Mouse (Mus musculus) spleen, postnatal 0 days (tissue): ENCODE results near the gene Zfp748. TPM values are rescaled to one million over a fixed set of nuclear protein-coding genes. Genes with fewer than 3 reads are reported as not detected.

Experiments
- polyA plus RNA-seq: library from polyadenylated mRNA; unstranded; fragments of >200 nt; fragmentation: Nextera tagmentation; extraction: Ambion mirVana; gene quantifications from 2 replicates; pipeline ENCODE4 v1.2.1, GENCODE M21; 2015

Zfp748 gene
- 3.8 and 3.9 TPM in 2 replicates for polyA plus RNA-seq

GRCm38 (mm10) chr13:67553730-67554129 is at the start of gene Zfp748:
Zfp748 (minus strand) TSS chr13:67553830.

GRCm38 (mm10) chr13:67525753-67526410 is 27.7 kb downstream of the Zfp748 start, which contains the start of the genes Gm26965 and Zfp87:
Gm26965 (minus strand) TSS chr13:67526151.
Zfp87 (minus strand) TSS chr13:67526177.

GRCm38 (mm10) chr13:67500084-67500719 is 53.4 kb downstream of the Zfp748 start, which contains the start of gene Zfp58:
Zfp58 (minus strand) TSS chr13:67500555.

Other genes with a start within 250 kb of the Zfp748 start
- gene Zfp457, start 247.3 kb downstream of the Zfp748 start, polyA plus RNA-seq = 0.49 and 0.53 TPM in 2 replicates
- 1.3 TPM in 2 replicates for gene Zfp595, start 221.3 kb downstream of the Zfp748 start, polyA plus RNA-seq
- 0.25 TPM in 1 of 2 replicates, not detected in the other for gene Gm28044, start 193.3 kb downstream of the Zfp748 start, polyA plus RNA-seq
- gene Zfp953, start 193.2 kb downstream of the Zfp748 start, polyA plus RNA-seq = 0.78 and 0.92 TPM in 2 replicates
- 0.24 and 0.38 TPM in 2 replicates for gene Gm28041, start 178.1 kb downstream of the Zfp748 start, polyA plus RNA-seq
- 0.79 and 1.2 TPM in 2 replicates for gene Zfp456, start 178.0 kb downstream of the Zfp748 start, polyA plus RNA-seq
- 2.1 and 2.4 TPM in 2 replicates for gene Zfp429, start 154.0 kb downstream of the Zfp748 start, polyA plus RNA-seq
- 0.41 and 0.76 TPM in 2 replicates for gene Zfp459, start 132.4 kb downstream of the Zfp748 start, polyA plus RNA-seq
- 5.7 and 7.4 TPM in 2 replicates for gene Zfp874a, start 102.2 kb downstream of the Zfp748 start, polyA plus RNA-seq
- gene Zfp874b, start 69.6 kb downstream of the Zfp748 start, polyA plus RNA-seq = 3.1 and 3.8 TPM in 2 replicates
- gene Zfp58, start 53.3 kb downstream of the Zfp748 start, polyA plus RNA-seq = 3.3 and 3.8 TPM in 2 replicates
- not detected in 2 replicates for gene Gm26965, start 27.7 kb downstream of the Zfp748 start, polyA plus RNA-seq
- 14.5 and 17.2 TPM in 2 replicates for gene Zfp87, start 27.7 kb downstream of the Zfp748 start, polyA plus RNA-seq
- 1.8 and 2.7 TPM in 2 replicates for gene Zfp729b, start 55.9 kb upstream of the Zfp748 start, polyA plus RNA-seq
- not detected in 2 replicates for gene Gm49345, start 83.9 kb upstream of the Zfp748 start, polyA plus RNA-seq
- 1.5 and 2.4 TPM in 2 replicates for gene Zfp729a, start 84.0 kb upstream of the Zfp748 start, polyA plus RNA-seq
- 4.5 and 6.9 TPM in 2 replicates for gene Zfp738, start 133.2 kb upstream of the Zfp748 start, polyA plus RNA-seq
- 1.8 and 2.3 TPM in 2 replicates for gene Zfp65, start 175.3 kb upstream of the Zfp748 start, polyA plus RNA-seq
- gene Zfp85, start 201.4 kb upstream of the Zfp748 start, polyA plus RNA-seq = 1.5 and 2.0 TPM in 2 replicates
- 0.46 and 0.89 TPM in 2 replicates for gene Zfp493, start 225.9 kb upstream of the Zfp748 start, polyA plus RNA-seq